Mouse (Mus musculus) neutrophil, adult 5-6 weeks (primary cell): ENCODE results near the gene Srsy. TPM values are rescaled to one million over a fixed set of nuclear protein-coding genes. Genes with fewer than 3 reads are reported as not detected.
"Not testable (repeated sequence)": the region's sequence is repeated elsewhere in the genome, so short reads cannot be mapped to it uniquely, and the experiment has no call there.

Source experiments
- ATAC-seq: fragments of 151-379, 151-347 bp; 2 replicates; pipeline ENCODE4 v1.8.0; 2017; ENCODE audit warnings: mild to moderate bottlenecking, moderate TSS enrichment; ENCODE audit not compliant: insufficient number of reproducible peaks, poor library complexity, low FRiP score, severe bottlenecking; ENCODE audit errors: extremely low read depth
- total RNA-seq: library from RNA; stranded (forward); fragments of 200-1000 nt; gene quantifications from 2 replicates; pipeline ENCODE4 v1.2.3, GENCODE M21; 2017

Gene Srsy
- not detected in 2 replicates for total RNA-seq

DNA sequence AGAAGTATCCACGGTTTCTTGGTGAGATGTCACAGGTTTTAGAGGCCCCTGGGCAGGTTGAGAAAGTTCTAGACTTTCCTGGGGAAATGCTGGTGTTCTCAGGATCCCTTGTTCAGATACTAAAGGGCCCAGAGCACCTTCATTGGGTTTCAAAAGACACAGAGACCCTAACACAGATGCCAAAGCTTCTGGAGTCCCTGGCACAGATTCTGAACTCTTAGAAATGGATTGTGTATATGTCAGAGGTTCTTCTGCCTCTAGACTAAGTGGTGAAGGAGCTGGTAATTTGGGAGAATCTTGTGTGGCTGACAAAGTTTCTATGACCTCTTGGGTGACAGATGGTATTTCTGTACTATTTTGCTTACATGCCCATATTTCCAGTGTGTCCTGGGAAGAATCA is at the start of gene Srsy:
Gene Srsy (minus strand): TSS at position 101 of the 400 bp plus-strand sequence.
- ATAC-seq = not testable (repeated sequence)

Other genes starting within 250 kb of the Srsy start
- gene Gm21904, start 91.1 kb downstream of the Srsy start, total RNA-seq = not detected in 2 replicates
- gene Gm20772, start 62.6 kb downstream of the Srsy start, total RNA-seq = not detected in 2 replicates
- not detected in 2 replicates for gene Gm20831, start 62.6 kb downstream of the Srsy start, total RNA-seq
- gene Gm21764, start 124.5 kb upstream of the Srsy start, total RNA-seq = not detected in 2 replicates
- not detected in 2 replicates for gene Ssty1, start 151.8 kb upstream of the Srsy start, total RNA-seq